Comparison of ENCODE assay signal across 7 mouse cellular contexts in genomic region chr2:155318618-155319017, GRCm38 (mm10).
"Had no signal": no experiment of that assay in that cellular context is flagged by ENCODE, and none has a peak within 500 bp of the region (broad histone marks: within the 10 kb centered on the region; RNA-seq: fewer than 3 reads in every experiment).

No protein-coding gene starts in this region.

- DNase-seq: kidney, adult 2 months; kidney, postnatal 14 days; right cerebral cortex, adult 18-20 months; right cerebral cortex, postnatal 25 days had no signal

- ATAC-seq: intestine, embryonic 16.5 days; liver, embryonic 12.5 days; midbrain, embryonic 16.5 days had no signal
